Mouse (Mus musculus): ENCODE data around the gene N4bp2. TPM values are rescaled to one million over a fixed set of nuclear protein-coding genes. Genes with fewer than 3 reads are reported as not detected.

Gene N4bp2
- total and polyA plus RNA-seq, 3 experiments = 13.1 to 16.4 (median 15.1) TPM

GRCm38 (mm10) chr5:65746908-65747307 lies 16.4 kb upstream of the N4bp2 start:
- H3K4me1 ChIP-seq (ENCODE audit: control insufficient read depth in 1 of 2, insufficient read depth in 2 of 2) = peaks cover 2 to 10% of the 10 kb centered on the region in 2 experiments; a peak in 2 of 4 replicates
- H3K79me2 ChIP-seq (replicated peaks; ENCODE audit: control insufficient read depth, extremely low read depth, insufficient read depth, poor library complexity, severe bottlenecking) = no peaks in the 10 kb centered on the region
- H3K4me2 ChIP-seq (ENCODE audit: insufficient read depth, low read depth, poor library complexity, severe bottlenecking) = no peak overlapping the region
- no peak overlapping the region for H3K9ac ChIP-seq (ENCODE audit: insufficient read depth, low read depth)
- H3K27ac ChIP-seq (ENCODE audit: insufficient read depth, low read depth) = no peak overlapping the region
- in situ Hi-C loops (cut with MboI; ENCODE audit: low pct_ligation_motif_present, low pct_unique_long_range_greater_than_20kb, low sequenced_read_pairs) (no loop called here), dilution Hi-C loops (cut with MboI; ENCODE audit: extremely low pct_ligation_motif_present, extremely low pct_unique_long_range_greater_than_20kb, low sequenced_read_pairs) (no loop called here)
- no peaks in the 10 kb centered on the region for H3K9me3 ChIP-seq (replicated peaks; ENCODE audit: low read length)
- no peaks in the 10 kb centered on the region for H3K27me3 ChIP-seq (replicated peaks)
- no peak for DNase-seq (ENCODE audit: extremely low read depth)
- no peaks in the 10 kb centered on the region for H3K36me3 ChIP-seq (replicated peaks in 1 of 2; ENCODE audit: control insufficient read depth in 1 of 2, insufficient read depth in 1 of 2, low read length in 1 of 2)
- TF ChIP-seq USF1 (IDR thresholded peaks at IDR 0.05; ENCODE audit: low read depth, low read length) = no peak
- TF ChIP-seq GABPA (IDR thresholded peaks at IDR 0.05; ENCODE audit: insufficient replicate concordance, low read depth, low read length) = no peak
- TF ChIP-seq ZNF384 (IDR thresholded peaks at IDR 0.05; ENCODE audit: low read depth, low read length) = no peak
- no peak for TF ChIP-seq MAX (IDR thresholded peaks at IDR 0.05; ENCODE audit: low read length)
- no peak for TF ChIP-seq MXI1 (IDR thresholded peaks at IDR 0.05; ENCODE audit: low read depth, low read length)
- H3K4me3 ChIP-seq (replicated peaks in 1 of 3; ENCODE audit: low read depth in 2 of 3, low read length in 2 of 3, poor library complexity in 1 of 3) = no peak overlapping the region

DNA sequence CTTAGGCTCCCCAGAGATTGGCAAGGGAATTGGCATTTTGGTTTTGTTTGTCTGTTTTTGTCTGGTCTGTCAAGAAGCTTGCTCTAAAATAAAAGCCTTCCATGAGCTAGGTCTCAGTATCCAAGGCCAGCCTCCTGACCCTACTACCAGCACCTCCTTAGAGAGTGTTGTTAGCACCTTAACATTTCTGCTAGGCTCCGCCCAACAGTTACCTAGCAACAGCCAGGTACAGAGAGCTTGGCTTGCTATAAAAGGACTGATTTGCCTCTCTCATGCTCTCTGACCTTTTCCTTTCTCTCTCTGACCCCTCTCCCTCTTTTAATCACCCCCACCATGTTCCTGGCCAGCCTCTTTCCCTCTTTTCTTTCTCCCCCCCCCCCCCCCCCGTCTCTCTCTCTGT lies 14.9 kb upstream of the N4bp2 start:
- Histone ChIP-seq H3K79me2 (replicated peaks; ENCODE audit: control insufficient read depth, extremely low read depth, insufficient read depth, poor library complexity, severe bottlenecking) (no peaks in the 10 kb centered on the region), H3K4me2 (ENCODE audit: insufficient read depth, low read depth, poor library complexity, severe bottlenecking) (no peak overlapping the region; the same call in 1 of the 2 replicates), H3K9me3 (replicated peaks; ENCODE audit: low read length) (no peaks in the 10 kb centered on the region), H3K9ac (ENCODE audit: insufficient read depth, low read depth) (no peak overlapping the region), H3K4me1 (ENCODE audit: control insufficient read depth in 1 of 2, insufficient read depth in 2 of 2) (peaks cover 2 to 10% of the 10 kb centered on the region in 2 experiments; a peak in 2 of 4 replicates), H3K27me3 (replicated peaks) (no peaks in the 10 kb centered on the region), H3K27ac (ENCODE audit: insufficient read depth, low read depth) (no peak overlapping the region), H3K36me3 (replicated peaks in 1 of 2; ENCODE audit: control insufficient read depth in 1 of 2, insufficient read depth in 1 of 2, low read length in 1 of 2) (no peaks in the 10 kb centered on the region), H3K4me3 (replicated peaks in 1 of 3; ENCODE audit: low read depth in 2 of 3, low read length in 2 of 3, poor library complexity in 1 of 3) (no peak overlapping the region)
- dilution Hi-C loops (cut with MboI; ENCODE audit: extremely low pct_ligation_motif_present, extremely low pct_unique_long_range_greater_than_20kb, low sequenced_read_pairs) = no loop called here
- DNase-seq (ENCODE audit: extremely low read depth) = no peak
- in situ Hi-C loops (cut with MboI; ENCODE audit: low pct_ligation_motif_present, low pct_unique_long_range_greater_than_20kb, low sequenced_read_pairs) = no loop called here
- TF ChIP-seq TBP (conservative IDR thresholded peaks at IDR 0.05; ENCODE audit: low read depth, low read length) = no peak
- TF ChIP-seq TCF12 (IDR thresholded peaks at IDR 0.05; ENCODE audit: low read depth, low read length) = no peak
- TF ChIP-seq POLR2AphosphoS2 (IDR thresholded peaks at IDR 0.05; ENCODE audit: low read depth, low read length) = no peak
- TF ChIP-seq UBTF (IDR thresholded peaks at IDR 0.05; ENCODE audit: low read depth, low read length) = no peak
- TF ChIP-seq IRF4 (IDR thresholded peaks at IDR 0.05; ENCODE audit: low read depth, low read length) = no peak
- TF ChIP-seq ZKSCAN1 (IDR thresholded peaks at IDR 0.05; ENCODE audit: borderline replicate concordance, low read depth, low read length) = no peak
- TF ChIP-seq ZMIZ1 (IDR thresholded peaks at IDR 0.05; ENCODE audit: low read depth, low read length) = no peak
- no peak for TF ChIP-seq POLR2A (IDR thresholded peaks at IDR 0.05; ENCODE audit: low read depth, low read length)
- no peak for TF ChIP-seq USF2 (conservative IDR thresholded peaks at IDR 0.05; ENCODE audit: low read depth, low read length)
- no peak for TF ChIP-seq RCOR1 (conservative IDR thresholded peaks at IDR 0.05; ENCODE audit: low read depth, low read length)
- TF ChIP-seq MAFK (IDR thresholded peaks at IDR 0.05; ENCODE audit: insufficient replicate concordance, low read length) = no peak
- TF ChIP-seq SIN3A (IDR thresholded peaks at IDR 0.05; ENCODE audit: low read length) = no peak
- TF ChIP-seq CHD2 (IDR thresholded peaks at IDR 0.05; ENCODE audit: low read length) = no peak
- TF ChIP-seq RAD21 (IDR thresholded peaks at IDR 0.05; ENCODE audit: low read depth, low read length) = no peak

Measured in CH12.LX (cell line).